Mouse (Mus musculus) olfactory bulb, adult 2 months (tissue): ENCODE measurements around the gene C1qa.

ENCODE experiments used
- CTCF ChIP-seq: fragments of 200-500 bp; IDR thresholded peaks from 2 replicates; pipeline ENCODE4 v1.5.1; 2012; ENCODE audit warnings: low read depth, mild to moderate bottlenecking, low read length, moderate library complexity; ENCODE audit not compliant: insufficient read depth
- POLR2A ChIP-seq: fragments of 200-500 bp; IDR thresholded peaks from 2 replicates; pipeline ENCODE4 v1.6.1; 2012; ENCODE audit warnings: mild to moderate bottlenecking, low read depth, low read length, moderate library complexity; ENCODE audit not compliant: insufficient read depth

GRCm38 (mm10) chr4:136925804-136926203, 27.2 kb upstream of the C1qa start:
- TF ChIP-seq CTCF (no peak), POLR2A (no peak)
